Mouse (Mus musculus) neural tube, embryonic 15.5 days (tissue): ENCODE results near the gene Calm5. TPM values are rescaled to one million over a fixed set of nuclear protein-coding genes. Genes with fewer than 3 reads are reported as not detected.
"Not testable (repeated sequence)": the region's sequence is repeated elsewhere in the genome, so short reads cannot be mapped to it uniquely, and the experiment has no call there.

ENCODE experiments used
- ATAC-seq: fragments of 200-750 bp; cut with Nextera tagmentation; 2 replicates; pipeline ENCODE4 v1.8.0; 2017; ENCODE audit warnings: mild to moderate bottlenecking, moderate TSS enrichment, moderate library complexity; ENCODE audit not compliant: low FRiP score
- H3K27ac ChIP-seq: fragments of 300-500 bp; sonication (generic); replicated peaks from 2 replicates; pipeline ENCODE4 v1.5.1; 2015; ENCODE audit warnings: mild to moderate bottlenecking, inconsistent platforms
- H3K27me3 ChIP-seq: fragments of 300-500 bp; sonication (generic); replicated peaks from 2 replicates; pipeline ENCODE4 v1.6.1; 2015; ENCODE audit warnings: inconsistent platforms
- H3K36me3 ChIP-seq: fragments of 300-500 bp; sonication (generic); 2 replicates; pipeline ENCODE4 v1.6.1; 2015; ENCODE audit warnings: inconsistent platforms
- H3K4me1 ChIP-seq: fragments of 300-500 bp; sonication (generic); 2 replicates; pipeline ENCODE4 v1.6.1; 2015; ENCODE audit warnings: inconsistent platforms
- H3K4me2 ChIP-seq: fragments of 300-500 bp; sonication (generic); 2 replicates; pipeline ENCODE4 v1.6.1; 2015; ENCODE audit warnings: inconsistent platforms, mild to moderate bottlenecking, moderate library complexity
- H3K4me3 ChIP-seq: fragments of 300-500 bp; sonication (generic); replicated peaks from 2 replicates; pipeline ENCODE4 v1.5.1; 2015; ENCODE audit warnings: mild to moderate bottlenecking, inconsistent platforms
- H3K9ac ChIP-seq: fragments of 300-500 bp; sonication (generic); replicated peaks from 2 replicates; pipeline ENCODE4 v1.6.1; 2015; ENCODE audit warnings: mild to moderate bottlenecking, inconsistent platforms
- H3K9me3 ChIP-seq: fragments of 300-500 bp; sonication (generic); replicated peaks from 2 replicates; pipeline ENCODE4 v1.6.1; 2016; ENCODE audit warnings: inconsistent platforms
- WGBS: fragments of 180-500 bp; shearing (Covaris S2); methylation state at CpG from one replicate; pipeline ENCODE4 v1.1.7; 2015; ENCODE audit warnings: mixed read lengths; 5-methylcytosine and 5-hydroxymethylcytosine counted together
- polyA plus RNA-seq: library from polyadenylated mRNA; unstranded; fragments of >200 nt; fragmentation: Nextera tagmentation; extraction: Ambion mirVana; gene quantifications from 2 replicates; pipeline ENCODE4 v1.2.1, GENCODE M21; 2015

Gene Calm5
- polyA plus RNA-seq, 1 experiment from 2014 or later = not detected

GRCm38 (mm10) chr13:3894549-3894948, 40.6 kb downstream of the Calm5 start:
- H3K4me3 ChIP-seq = no peak overlapping the region
- no peak overlapping the region for H3K27ac ChIP-seq
- H3K4me1 ChIP-seq = 0 out of 2 replicates have a peak, but pooled peaks cover 4% of the 10 kb centered on the region
- H3K27me3 ChIP-seq = peaks cover 7% of the 10 kb centered on the region; the same call in 1 of the 2 replicates
- no peaks in the 10 kb centered on the region for H3K36me3 ChIP-seq
- WGBS = 78% methylated on average over 8 of the region's 8 CpGs
- no peak overlapping the region for H3K9ac ChIP-seq
- no peak overlapping the region for H3K4me2 ChIP-seq
- no peak for ATAC-seq
- no peaks in the 10 kb centered on the region for H3K9me3 ChIP-seq

DNA sequence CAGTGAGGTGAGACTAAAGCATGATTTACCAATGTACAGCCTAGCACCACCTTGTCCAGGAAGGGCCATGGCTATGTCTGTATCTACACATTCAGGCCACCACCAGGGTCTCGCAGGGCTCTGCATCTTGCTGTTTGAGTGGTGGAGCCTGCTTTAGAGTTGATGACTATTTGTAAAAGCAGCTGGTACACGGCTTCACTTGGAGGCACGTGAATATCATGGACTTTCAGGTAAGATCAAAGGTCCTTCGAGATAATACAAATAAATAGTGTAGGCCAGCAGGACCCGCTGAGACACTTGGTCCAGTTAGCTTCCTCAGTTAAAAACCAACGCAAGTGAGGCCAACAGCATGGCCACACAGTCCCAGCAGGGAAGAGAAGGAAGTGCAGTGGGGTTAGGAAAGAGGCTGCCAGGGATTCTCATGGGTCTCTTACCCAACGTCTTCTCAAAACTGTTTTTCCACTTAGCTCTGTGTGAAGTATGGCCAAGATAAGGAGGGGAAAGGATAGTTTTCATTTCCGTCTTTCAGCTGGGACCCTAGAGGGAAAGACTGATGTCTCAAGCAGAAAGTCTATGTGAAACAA, 41.5 kb downstream of the Calm5 start:
- Histone ChIP-seq H3K4me3 (no peak overlapping the region), H3K4me1 (0 out of 2 replicates have a peak, but pooled peaks cover 4% of the 10 kb centered on the region), H3K9me3 (no peaks in the 10 kb centered on the region), H3K27me3 (peaks cover 7% of the 10 kb centered on the region; the same call in 1 of the 2 replicates), H3K9ac (no peak overlapping the region), H3K36me3 (no peaks in the 10 kb centered on the region), H3K27ac (no peak overlapping the region), H3K4me2 (no peak overlapping the region)
- 86% methylated on average over 8 of the region's 8 CpGs for WGBS
- ATAC-seq = no peak

- Histone ChIP-seq H3K4me1 (0 out of 2 replicates have a peak, but pooled peaks cover 4% of the 10 kb centered on the region), H3K27ac (no peak overlapping the region), H3K27me3 (peaks cover 7% of the 10 kb centered on the region; the same call in 1 of the 2 replicates), H3K9ac (no peak overlapping the region), H3K36me3 (no peaks in the 10 kb centered on the region), H3K4me2 (no peak overlapping the region), H3K4me3 (no peak overlapping the region), H3K9me3 (no peaks in the 10 kb centered on the region)
- WGBS = 89% methylated on average over 6 of the region's 6 CpGs
- no peak for ATAC-seq
Observed at GRCm38 (mm10) chr13:3896032-3896431, 42.1 kb downstream of the Calm5 start.

DNA sequence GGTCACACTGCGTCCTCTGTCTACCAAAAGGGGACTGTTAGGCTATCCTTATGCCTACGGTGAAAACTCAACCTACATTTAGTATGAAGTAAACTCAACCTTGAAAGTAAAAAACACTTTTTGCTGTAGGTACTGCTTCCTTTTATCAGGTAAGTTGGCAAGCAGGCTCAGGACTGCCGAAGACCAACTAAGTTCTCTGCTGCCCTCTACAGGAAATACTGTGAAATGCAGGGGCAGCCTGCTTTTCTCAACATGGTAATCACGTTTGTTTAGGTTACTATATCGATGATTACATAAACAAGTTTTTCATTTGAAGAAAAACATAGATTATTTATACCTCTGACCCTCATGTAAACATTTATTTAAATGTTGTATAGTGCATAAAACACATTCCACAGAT, 42.9 kb downstream of the Calm5 start:
- no peak overlapping the region for H3K27ac ChIP-seq
- H3K4me2 ChIP-seq = no peak overlapping the region
- 0 out of 2 replicates have a peak, but pooled peaks cover 4% of the 10 kb centered on the region for H3K4me1 ChIP-seq
- no peak for ATAC-seq
- no peak overlapping the region for H3K9ac ChIP-seq
- H3K4me3 ChIP-seq = no peak overlapping the region
- no peaks in the 10 kb centered on the region for H3K36me3 ChIP-seq
- H3K9me3 ChIP-seq = no peaks in the 10 kb centered on the region
- peaks cover under 1% of the 10 kb centered on the region; the same call in 1 of the 2 replicates for H3K27me3 ChIP-seq
- 39% methylated on average over 5 of the region's 5 CpGs for WGBS

DNA sequence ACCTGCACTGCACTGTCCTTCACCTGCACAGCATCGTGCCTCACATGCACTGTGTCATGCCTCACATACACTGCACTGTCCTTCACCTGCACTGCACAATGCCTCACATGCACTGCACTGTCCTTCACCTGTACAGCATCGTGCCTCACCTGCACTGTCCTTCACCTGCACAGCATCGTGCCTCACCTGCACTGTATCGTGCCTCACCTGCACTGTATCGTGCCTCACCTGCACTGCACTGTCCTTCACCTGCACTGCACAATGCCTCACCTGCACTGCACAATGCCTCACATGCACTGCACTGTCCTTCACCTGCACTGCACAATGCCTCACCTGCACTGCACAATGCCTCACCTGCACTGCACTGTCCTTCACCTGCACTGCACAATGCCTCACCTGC, 44.2 kb downstream of the Calm5 start:
- not testable (repeated sequence) for ATAC-seq, H3K27me3 ChIP-seq, H3K4me2 ChIP-seq, H3K27ac ChIP-seq, H3K4me3 ChIP-seq, H3K9me3 ChIP-seq, H3K4me1 ChIP-seq, H3K36me3 ChIP-seq, H3K9ac ChIP-seq
- 96% methylated on average over 5 of the region's 5 CpGs for WGBS

DNA sequence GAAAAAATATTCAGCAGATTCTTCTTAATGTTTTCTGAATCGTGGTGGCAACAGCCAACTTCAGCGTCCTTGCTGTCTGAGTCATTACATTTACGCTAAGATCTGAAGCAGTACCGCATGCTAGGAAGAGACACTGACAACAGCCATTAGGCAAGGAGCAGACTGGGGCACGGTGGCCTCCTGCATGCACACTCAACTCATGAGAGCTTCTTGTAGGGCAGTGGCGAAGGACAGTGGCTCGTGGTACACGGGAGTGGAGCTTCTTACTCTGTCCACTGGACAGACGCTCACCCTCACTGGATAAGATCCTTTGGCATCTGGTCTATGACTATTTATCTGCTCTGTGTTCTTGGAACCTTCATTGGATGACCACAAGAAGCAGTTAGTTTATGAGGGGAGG, 45.3 kb downstream of the Calm5 start:
- H3K9me3 ChIP-seq = no peaks in the 10 kb centered on the region
- H3K4me3 ChIP-seq = no peak overlapping the region
- 93% methylated on average over 9 of the region's 9 CpGs for WGBS
- H3K36me3 ChIP-seq = no peaks in the 10 kb centered on the region
- no peaks in the 10 kb centered on the region for H3K27me3 ChIP-seq
- no peak overlapping the region for H3K27ac ChIP-seq
- no peaks in the 10 kb centered on the region for H3K4me1 ChIP-seq
- ATAC-seq = no peak
- no peak overlapping the region for H3K9ac ChIP-seq
- no peak overlapping the region for H3K4me2 ChIP-seq

Other genes with a start within 250 kb of the Calm5 start
- 13.5 and 14.7 TPM in 2 replicates for gene Fam208b, start 243.1 kb upstream of the Calm5 start, polyA plus RNA-seq
- gene Asb13, start 220.1 kb upstream of the Calm5 start, polyA plus RNA-seq = 13.4 and 15.3 TPM in 2 replicates
- gene Calml3, start 49.9 kb upstream of the Calm5 start, polyA plus RNA-seq = not detected in 2 replicates
- gene Calm4, start 16.4 kb upstream of the Calm5 start, polyA plus RNA-seq = 0.17 and 0.27 TPM in 2 replicates
- 11.7 and 27.1 TPM in 2 replicates for gene Net1, start 64.0 kb downstream of the Calm5 start, polyA plus RNA-seq
- gene Tubal3, start 64.1 kb downstream of the Calm5 start, polyA plus RNA-seq = 0.54 TPM in 1 of 2 replicates, not detected in the other
- not detected in 2 replicates for gene Ucn3, start 91.2 kb downstream of the Calm5 start, polyA plus RNA-seq
- gene Akr1c14, start 194.8 kb downstream of the Calm5 start, polyA plus RNA-seq = 0.93 and 1.4 TPM in 2 replicates